Mouse (Mus musculus) frontal cortex, adult (tissue): ENCODE measurements around the gene 4930558K02Rik.

Source experiments
- ATAC-seq: cut with Nextera tagmentation; 2 replicates; pipeline ENCODE4 v1.9.2; 2017; ENCODE audit warnings: mild to moderate bottlenecking, moderate library complexity, mixed read lengths; ENCODE audit not compliant: low TSS enrichment

The 4930558K02Rik gene

GRCm38 (mm10) chr1:161979536-161979935, at the start of gene 4930558K02Rik:
Gene 4930558K02Rik (minus strand): TSS chr1:161979636.
- ATAC-seq: no peak

GRCm38 (mm10) chr1:162023681-162024270, 44.3 kb upstream of the 4930558K02Rik start:
- ATAC-seq: no peak

GRCm38 (mm10) chr1:162020766-162021165, 41.3 kb upstream of the 4930558K02Rik start:
- ATAC-seq: no peak

- no peak for ATAC-seq
These were observed 40.9 kb upstream of the 4930558K02Rik start for GRCm38 (mm10) chr1:162020303-162020731.

GRCm38 (mm10) chr1:162018601-162018977, 39.2 kb upstream of the 4930558K02Rik start:
- ATAC-seq: no peak

- no peak for ATAC-seq
These were observed 38.7 kb upstream of the 4930558K02Rik start for GRCm38 (mm10) chr1:162017975-162018600.

GRCm38 (mm10) chr1:162016982-162017381, 37.5 kb upstream of the 4930558K02Rik start:
- ATAC-seq: no peak

- no peak for ATAC-seq
These were observed 35.9 kb upstream of the 4930558K02Rik start for GRCm38 (mm10) chr1:162015247-162015862.

GRCm38 (mm10) chr1:162013561-162013960, 34.1 kb upstream of the 4930558K02Rik start:
- ATAC-seq: no peak

- ATAC-seq: no peak
These were observed 32.2 kb upstream of the 4930558K02Rik start for GRCm38 (mm10) chr1:162011523-162012245.

GRCm38 (mm10) chr1:162009086-162009485, 29.6 kb upstream of the 4930558K02Rik start:
- ATAC-seq: no peak

- ATAC-seq: no peak
These were observed 29.2 kb upstream of the 4930558K02Rik start for GRCm38 (mm10) chr1:162008631-162009067.

- ATAC-seq: no peak
These were observed 28.8 kb upstream of the 4930558K02Rik start for GRCm38 (mm10) chr1:162008208-162008607.

GRCm38 (mm10) chr1:162006109-162006508, 26.7 kb upstream of the 4930558K02Rik start:
- ATAC-seq: no peak

GRCm38 (mm10) chr1:162004821-162005770, 25.7 kb upstream of the 4930558K02Rik start:
- no peak for ATAC-seq

GRCm38 (mm10) chr1:162004518-162004780, 25.0 kb upstream of the 4930558K02Rik start:
- ATAC-seq: no peak

GRCm38 (mm10) chr1:162003729-162004517, 24.5 kb upstream of the 4930558K02Rik start:
- ATAC-seq: no peak

GRCm38 (mm10) chr1:162001328-162001727, 21.9 kb upstream of the 4930558K02Rik start:
- peak; percentile 18 for ATAC-seq

- peak; percentile 76 for ATAC-seq
These were observed 20.5 kb upstream of the 4930558K02Rik start for GRCm38 (mm10) chr1:161999882-162000371.

- no peak for ATAC-seq
These were observed 19.9 kb upstream of the 4930558K02Rik start for GRCm38 (mm10) chr1:161999338-161999737.
